Mouse (Mus musculus) c-Kit-positive CD71-positive TER-119-positive erythroid progenitor cells, embryonic 14.5 days (primary cell): Measurements from ENCODE around the gene Mmp24.

Experiments
- DNase-seq: peaks from one replicate; pipeline ENCODE4 v3.0.0-alpha.2; 2013; ENCODE audit warnings: low spot score

Mmp24 gene

DNA sequence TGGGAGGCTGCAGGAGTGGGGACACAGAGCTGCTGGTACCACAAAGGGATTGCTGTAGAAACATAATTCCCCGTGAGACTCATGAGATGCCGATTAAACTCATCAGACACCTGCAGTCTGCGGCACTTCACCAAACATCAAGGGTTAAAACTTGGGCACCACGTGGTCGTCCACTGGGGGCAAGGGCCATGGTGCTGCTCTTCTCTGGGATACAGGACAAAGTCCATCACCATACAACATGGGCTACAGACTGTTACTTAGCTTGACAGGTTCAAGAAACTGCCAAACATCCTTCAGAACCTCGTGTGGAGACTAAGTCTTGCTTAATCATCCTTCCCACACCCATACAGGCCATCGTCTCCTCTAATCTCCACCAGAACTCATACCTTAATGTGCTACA, 85.0 kb downstream of the Mmp24 start:
- DNase-seq, result no peak

DNA sequence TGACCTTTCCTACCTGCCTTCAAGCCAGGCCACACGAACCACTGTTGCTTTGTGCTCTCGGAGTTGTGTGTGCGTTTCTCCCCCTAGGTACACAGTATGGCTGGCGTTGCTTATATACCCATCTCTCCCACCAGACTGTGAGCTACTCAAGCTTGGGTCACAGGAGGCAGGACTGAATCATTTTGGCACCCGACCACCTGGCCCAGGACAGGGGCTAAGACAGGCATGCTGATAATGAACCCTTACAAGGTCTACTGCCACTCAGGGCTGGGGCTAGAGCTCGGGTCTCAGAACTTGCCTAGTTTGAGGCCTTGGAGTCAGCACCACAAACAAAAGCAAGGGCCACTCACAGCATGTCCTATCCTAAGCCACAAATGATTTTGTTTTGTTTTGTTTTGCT, 86.4 kb downstream of the Mmp24 start:
- no peak for DNase-seq

DNA sequence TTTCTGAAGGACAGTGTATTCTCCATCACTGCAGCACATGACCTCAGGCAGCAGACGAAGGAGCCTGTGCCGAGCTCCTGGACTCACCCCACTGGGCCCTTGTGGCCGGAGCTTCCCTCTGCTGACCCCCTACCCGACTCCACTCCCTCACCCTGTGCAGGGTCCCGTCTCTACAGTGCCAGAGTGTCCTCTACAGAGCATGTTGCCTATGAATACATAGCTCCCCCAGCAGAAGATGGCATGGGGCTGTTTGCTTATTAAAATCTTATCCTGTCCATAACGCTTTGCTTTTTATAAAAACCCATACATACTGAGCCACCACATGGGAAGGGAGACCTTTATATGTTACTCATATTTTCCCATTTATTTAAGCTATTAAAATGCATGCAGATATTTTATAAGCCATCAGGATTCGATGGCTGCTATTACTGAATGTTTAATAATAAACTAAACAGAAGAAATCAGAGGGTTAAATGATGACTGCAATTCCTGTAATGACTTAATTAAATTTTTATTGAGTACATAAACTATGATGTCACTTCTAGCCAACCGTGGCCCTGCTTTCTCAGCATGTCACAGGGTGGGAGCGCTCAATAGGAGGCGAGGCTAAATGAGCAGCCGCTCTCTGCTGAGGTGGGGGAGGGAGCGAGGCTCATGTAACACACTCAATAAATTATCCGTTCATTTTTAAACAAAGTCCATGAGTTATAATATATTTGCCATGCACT, 87.6 kb downstream of the Mmp24 start:
- DNase-seq, result no peak

- DNase-seq, result no peak
Measured at GRCm38 (mm10) chr2:155863301-155863867, 88.2 kb downstream of the Mmp24 start.
